Mouse (Mus musculus): Measurements from ENCODE around the gene Cep57l1.

Cep57l1 gene

GRCm38 (mm10) chr10:41675842-41676571 is 133.7 kb downstream of the Cep57l1 start:
- no peak for DNase-seq (ENCODE audit: low spot score)

- no peak for DNase-seq (ENCODE audit: low spot score)
Measured at GRCm38 (mm10) chr10:41675243-41675642, 134.4 kb downstream of the Cep57l1 start.

GRCm38 (mm10) chr10:41674362-41674761 is 135.3 kb downstream of the Cep57l1 start:
- no peak for DNase-seq (ENCODE audit: low spot score)

- DNase-seq (ENCODE audit: low spot score): no peak
Measured at GRCm38 (mm10) chr10:41670196-41670595, 139.5 kb downstream of the Cep57l1 start.

Data from c-Kit-positive CD71-positive TER-119-positive erythroid progenitor cells, embryonic 14.5 days (primary cell).